Mouse (Mus musculus) right cerebral cortex, postnatal 14 days (tissue): ENCODE data around the gene Gpd1.
"Not testable (repeated sequence)": the region's sequence is repeated elsewhere in the genome, so short reads cannot be mapped to it uniquely, and the experiment has no call there.

Experiments used
- DNase-seq: peaks from one replicate; pipeline ENCODE4 v3.0.0; 2022

Gene Gpd1

DNA sequence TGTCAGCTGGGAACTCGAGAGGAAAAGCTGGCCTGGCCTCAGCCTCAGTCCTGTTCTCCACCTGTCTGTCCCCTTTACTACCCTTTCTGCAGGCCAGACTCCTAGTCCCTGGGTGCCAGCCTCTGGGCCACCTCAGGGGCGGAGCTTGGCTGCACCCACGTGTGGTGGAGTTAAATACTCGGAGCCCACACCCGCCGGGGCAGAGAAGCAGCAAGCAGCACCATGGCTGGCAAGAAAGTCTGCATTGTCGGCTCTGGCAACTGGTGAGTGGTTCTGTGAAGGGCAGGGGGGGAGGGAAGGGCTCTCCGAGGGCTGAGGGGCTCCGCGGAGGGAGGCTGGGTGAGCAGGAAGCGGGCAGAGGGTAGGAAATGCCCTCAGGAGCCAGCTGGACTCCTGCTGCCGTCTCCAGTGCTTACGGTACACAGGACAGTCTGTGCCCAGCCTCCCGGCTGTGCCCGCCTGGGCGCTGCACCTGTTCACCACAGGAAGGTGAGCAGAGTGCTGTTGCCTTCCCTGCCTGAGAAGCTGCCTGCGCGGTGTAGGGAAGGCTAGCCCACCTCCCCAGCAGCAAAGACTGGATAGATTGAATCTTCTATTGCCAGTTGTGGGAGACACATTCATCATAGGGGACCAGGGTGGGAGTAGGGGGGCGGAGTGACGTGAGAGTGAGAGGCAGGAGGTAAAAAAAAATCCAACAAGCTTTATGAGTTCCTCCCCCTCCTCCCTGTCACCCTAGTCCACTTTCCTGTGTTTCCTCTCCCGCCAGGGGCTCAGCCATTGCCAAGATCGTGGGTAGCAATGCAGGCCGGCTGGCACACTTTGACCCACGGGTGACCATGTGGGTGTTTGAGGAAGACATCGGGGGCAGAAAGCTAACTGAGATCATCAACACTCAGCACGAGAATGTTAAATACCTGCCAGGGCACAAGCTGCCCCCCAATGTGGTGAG lies at the start of gene Gpd1:
Gene Gpd1 (plus strand): TSS at position 130 of the 949 bp plus-strand sequence.
- DNase-seq = peak; percentile 61

DNA sequence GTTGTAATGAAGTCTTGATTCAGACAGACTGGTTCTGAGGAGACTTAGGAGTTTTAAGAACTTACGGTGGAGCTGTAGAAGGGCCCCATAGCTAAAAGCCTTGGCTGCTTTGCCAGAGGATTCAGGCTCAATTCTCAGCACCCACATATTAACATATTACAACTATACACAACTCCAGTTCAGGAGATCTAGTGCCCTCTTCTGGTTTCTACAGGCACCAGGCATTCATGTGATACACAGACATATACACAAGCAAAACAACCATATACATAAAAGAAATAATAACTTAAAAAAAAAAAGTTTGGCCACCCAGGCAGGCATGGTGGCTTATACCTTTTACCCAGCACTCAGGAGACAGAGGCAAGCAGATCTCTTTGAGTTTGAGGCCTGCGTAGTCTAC lies 49.8 kb upstream of the Gpd1 start:
- no peak for DNase-seq

- peak; percentile 83 for DNase-seq
These were observed 48.4 kb upstream of the Gpd1 start for GRCm38 (mm10) chr15:99668881-99669280.

DNA sequence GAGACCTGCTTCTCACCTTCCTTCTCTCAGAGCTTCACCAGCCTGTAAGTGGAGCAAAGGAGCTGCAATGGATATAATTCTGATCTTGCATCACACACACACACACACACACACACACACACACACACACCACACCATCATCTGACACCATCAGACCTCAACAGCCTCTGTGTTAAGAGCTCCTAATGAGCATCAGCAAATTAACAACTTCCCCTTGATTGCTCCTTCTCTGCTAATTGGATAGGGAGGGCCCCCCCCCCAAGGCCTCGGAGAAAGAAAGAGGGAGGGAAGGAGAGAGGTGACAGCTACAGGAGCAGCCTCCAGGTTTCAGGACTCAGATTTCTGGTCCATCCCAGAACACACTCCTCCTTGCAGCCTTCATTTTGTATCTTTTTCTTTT lies 47.9 kb upstream of the Gpd1 start:
- DNase-seq = no peak

DNA sequence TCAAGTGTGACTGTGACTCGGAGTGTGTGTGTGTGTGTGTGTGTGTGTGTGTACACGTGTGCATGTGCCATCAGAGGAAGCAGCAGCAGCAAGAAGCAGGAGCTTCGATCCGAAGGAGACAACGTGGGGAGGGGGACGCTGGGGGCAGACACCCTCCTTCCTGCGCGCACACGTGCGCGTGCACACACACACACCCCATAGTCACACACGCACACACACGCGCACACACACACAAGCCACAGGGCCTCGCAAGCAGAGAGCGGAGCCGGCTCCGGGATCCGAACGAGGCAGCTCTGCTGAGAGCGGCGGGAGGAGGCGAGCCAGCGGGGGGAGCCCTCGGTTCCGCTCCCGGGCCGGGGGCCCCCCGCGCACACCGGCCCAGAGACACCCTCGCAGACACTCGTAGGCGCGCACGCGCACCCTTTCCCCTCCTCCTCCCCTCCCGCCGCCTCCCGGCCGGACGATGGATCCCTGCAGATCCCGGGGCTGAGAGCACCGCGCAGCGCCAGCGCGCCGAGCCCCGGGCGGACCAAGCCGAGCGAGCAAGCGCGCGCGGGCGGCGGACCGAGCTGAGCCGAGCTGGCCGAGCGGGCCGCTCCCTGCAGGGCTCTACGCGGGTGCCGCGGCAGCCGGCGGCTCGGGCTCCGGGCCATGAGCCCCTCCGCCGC lies 47.0 kb upstream of the Gpd1 start, which contains the start of gene Asic1:
Gene Asic1 (plus strand): TSS at position 215 of the 668 bp plus-strand sequence.
- peak; percentile 71 for DNase-seq

DNA sequence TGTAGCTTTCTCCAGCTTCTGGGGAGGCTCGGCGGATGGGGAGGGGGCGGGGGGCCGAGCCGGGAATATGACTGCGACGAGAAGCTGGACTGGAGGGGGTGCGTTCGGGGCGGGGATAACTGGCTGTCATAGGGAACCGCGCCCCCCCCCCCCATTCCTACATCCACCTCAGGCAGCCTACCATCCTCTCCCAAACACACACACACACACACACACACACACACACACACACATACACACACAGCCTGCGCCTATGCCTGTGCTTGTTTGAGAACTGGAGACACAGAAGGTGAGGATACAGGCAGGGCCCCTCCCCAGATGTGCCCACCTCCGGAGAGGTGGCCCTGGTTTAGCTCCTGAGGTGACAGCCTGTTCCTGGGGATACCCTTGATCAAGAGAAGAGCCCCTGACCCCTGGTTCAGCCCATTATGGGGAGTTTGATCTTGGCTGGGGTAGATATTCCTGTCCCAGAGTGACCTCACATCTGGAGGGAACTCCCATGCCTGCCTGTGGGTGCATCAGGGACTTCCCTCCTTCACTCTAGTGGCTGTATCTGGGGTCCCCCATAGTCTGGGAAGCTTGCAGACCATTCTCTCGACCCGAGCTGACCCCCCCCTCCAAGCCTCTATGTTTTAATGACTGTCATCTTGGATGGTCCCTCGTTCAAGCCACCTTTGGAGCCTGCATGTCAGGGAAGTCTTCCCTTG lies 46.2 kb upstream of the Gpd1 start:
- peak; percentile 59 for DNase-seq

GRCm38 (mm10) chr15:99671783-99672182 lies 45.5 kb upstream of the Gpd1 start:
- DNase-seq = no peak

DNA sequence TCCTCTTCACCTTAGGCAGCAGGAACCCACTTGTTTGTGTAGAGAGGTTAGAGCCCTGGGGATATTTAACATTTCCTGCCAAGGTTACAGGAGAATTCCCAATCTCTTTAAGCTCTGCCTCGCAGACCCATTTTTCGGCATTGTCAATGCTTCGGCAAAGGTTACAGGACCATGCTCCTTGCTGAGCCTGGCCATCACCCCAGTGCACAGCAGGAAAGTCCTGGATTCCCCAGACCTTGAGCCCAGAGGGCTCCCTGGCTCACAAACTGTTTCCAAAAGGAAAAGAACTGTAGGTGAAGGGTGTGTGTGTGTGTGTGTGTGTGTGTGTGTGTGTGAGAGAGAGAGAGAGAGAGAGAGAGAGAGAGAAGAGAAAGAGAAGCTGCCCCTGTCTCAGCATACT lies 42.4 kb upstream of the Gpd1 start:
- DNase-seq = no peak

DNA sequence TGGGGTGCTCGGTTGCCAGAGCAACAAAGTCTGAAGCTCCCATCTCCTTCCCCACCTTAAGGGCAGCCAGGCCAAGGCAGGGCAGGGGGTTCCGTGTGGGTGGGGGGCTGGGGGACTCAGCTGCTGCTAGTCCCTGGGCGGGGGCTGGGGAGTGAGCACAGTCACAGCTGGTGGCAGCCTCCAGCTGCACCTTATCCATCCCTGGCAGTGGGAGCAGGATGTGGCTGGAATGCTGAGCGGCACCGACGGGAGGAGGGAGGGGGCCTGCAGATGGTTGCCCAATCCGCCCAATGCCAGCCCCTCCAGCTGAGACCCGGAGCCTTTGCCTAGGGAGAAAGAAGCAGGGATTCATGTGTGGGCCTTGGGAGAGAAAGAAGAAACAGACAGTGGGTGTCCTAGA lies 40.2 kb upstream of the Gpd1 start:
- DNase-seq = peak; percentile 40

DNA sequence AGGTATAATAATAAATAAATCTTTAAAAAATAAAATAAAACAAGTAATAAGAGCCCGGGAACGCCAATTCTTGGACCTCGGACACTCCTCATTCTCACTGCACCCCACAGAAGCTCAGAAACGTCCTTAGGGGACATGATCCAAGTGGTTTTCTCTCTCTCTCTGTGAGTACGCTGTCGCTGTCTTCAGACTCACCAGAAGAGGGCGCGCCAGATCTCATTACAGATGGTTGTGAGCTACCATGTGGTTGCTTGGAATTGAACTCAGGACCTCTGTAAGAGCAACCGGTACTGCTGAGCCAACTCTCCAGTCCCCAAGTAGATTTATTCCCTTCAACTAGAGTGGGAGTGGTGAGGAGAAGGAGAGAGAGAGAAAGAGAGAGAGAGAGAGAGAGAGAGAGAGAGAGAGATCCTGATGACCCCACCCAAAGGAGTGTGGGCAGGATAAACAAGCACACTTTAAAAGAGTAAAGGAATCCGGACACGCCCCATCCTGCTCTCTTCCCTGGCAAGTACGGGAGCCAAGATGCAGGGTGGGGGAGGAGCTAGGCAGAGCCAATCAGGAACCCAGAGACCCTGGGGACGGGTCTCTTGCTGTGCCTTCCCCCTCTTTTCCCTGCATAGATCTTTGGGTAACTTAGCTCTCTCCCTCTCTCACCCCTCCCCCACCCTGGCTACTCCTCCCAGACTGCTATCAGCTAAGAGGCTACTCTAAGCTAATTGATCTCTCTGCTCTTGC lies 39.1 kb upstream of the Gpd1 start:
- no peak for DNase-seq

DNA sequence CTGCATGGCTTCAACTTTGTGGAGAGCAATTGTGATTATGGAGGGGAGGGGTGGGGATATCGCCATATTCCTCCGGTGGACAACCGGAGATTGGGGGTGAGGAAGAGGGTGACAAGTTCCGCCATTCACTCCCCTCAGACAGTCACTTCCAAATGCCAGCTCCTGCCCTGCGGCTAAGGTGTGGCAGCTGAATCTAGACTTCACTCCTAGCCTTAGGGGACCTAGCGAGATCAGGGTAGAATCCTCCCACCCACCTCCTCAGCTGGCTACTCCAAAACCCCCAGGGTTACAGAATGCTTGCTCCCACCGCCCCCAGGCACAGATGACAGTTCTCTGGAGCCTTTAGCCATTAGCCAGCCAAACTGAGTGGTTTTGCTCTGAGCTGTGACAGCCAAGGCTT lies 38.3 kb upstream of the Gpd1 start:
- no peak for DNase-seq

DNA sequence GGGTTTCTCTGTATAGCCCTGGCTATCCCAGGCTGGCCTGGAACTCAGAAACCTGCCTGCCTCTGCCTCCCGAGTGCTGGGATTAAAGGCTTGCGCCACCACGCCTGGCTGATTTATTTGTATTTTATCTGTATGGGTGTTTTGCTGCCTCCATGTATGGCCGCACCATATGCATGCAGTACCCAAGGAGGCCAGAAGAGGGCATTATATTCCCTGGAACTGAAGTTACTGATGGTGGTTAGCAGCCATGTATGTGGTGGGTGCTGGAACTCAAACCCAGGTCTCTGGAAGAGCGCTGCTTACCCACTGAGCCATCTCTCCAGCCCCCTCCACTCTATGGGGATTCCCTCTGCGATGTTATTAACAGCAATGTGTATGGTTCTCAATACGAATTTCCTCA lies 34.4 kb upstream of the Gpd1 start:
- DNase-seq = no peak

DNA sequence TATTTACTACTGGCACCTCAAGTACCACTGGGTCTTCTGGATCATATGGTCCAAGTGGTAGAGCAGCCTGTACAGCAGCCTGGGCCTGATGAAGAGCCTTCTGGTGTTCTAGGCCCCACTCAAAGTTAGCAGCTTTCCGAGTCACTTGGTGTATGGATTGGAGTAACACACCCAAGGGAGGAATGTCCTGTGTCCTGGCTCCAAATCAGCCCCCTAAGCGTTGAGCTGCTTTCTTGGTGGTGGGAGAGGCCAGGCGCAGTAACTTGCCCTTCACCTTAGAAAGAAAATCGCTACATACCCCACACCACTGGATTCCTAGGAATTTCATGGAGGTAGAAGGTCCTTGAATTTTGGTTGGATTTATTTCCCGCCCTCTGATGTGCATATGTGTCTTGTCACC lies 33.2 kb upstream of the Gpd1 start:
- no peak for DNase-seq

- DNase-seq = peak; percentile 49
These were observed 28.6 kb upstream of the Gpd1 start for GRCm38 (mm10) chr15:99688712-99689111.

DNA sequence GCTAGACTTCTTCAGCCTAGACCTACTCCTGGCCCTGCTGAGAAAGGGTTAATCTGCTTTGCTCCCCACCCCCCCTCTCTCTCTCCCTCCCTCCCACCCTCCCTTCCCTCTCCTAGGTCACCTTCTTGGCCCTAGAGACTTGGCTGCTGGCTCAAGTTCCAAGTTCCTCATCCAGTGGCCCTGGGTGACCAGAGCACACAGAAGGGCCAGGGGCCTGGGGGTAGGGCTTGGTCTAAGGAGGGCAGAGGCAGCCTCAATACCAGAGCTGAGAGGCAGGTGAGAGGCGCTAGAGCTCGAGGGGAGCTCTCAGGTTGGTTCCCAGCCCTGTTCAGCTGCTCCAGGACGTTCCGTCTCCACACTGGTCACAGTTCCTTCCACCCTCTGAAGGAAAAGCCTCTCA lies 26.4 kb upstream of the Gpd1 start:
- no peak for DNase-seq

GRCm38 (mm10) chr15:99691976-99692375 lies 25.3 kb upstream of the Gpd1 start:
- DNase-seq = no peak

GRCm38 (mm10) chr15:99697309-99697708 lies 20.0 kb upstream of the Gpd1 start:
- no peak for DNase-seq

- DNase-seq = no peak
These were observed 18.7 kb upstream of the Gpd1 start for GRCm38 (mm10) chr15:99698533-99699085.

- DNase-seq = no peak
These were observed 17.6 kb upstream of the Gpd1 start for GRCm38 (mm10) chr15:99699715-99700114.

- no peak for DNase-seq
These were observed 16.9 kb upstream of the Gpd1 start for GRCm38 (mm10) chr15:99700219-99701106.

DNA sequence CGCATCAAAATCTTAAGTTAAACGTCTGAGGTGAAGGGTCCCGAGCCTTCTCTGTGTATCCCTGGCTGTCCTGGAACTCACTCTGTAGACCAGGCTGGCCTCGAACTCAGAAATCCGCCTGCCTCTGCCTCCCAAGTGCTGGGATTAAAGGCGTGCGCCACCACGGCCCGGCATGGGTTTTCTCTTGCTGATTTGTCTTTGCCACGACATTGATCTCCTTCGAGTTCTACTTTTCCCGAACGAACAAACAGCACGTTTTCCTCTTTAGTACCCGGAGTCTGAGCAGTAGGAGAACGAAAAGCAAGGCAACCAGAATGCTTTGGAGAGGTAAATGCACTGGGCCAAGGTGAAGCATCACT lies 15.7 kb upstream of the Gpd1 start:
- not testable (repeated sequence) for DNase-seq
